ENCODE assay signal across 20 mouse cellular contexts in genomic region chr4:137927136-137927535, GRCm38 (mm10).
A peak's percentile ranks its signal among the peaks of the same experiment; 100 is the strongest.
DNase-seq lines count a peak whose midpoint lies in the region; ATAC-seq and TF ChIP-seq lines count a peak whose summit lies in the region.
"Had no signal": no experiment of that assay in that cellular context is flagged by ENCODE, and none has a peak within 500 bp of the region (broad histone marks: within the 10 kb centered on the region; RNA-seq: fewer than 3 reads in every experiment).

No protein-coding gene starts in this region.

- peaks cover 60% of the 10 kb centered on the region for H3K4me1 ChIP-seq in kidney, embryonic 15.5 days
- H3K4me1 ChIP-seq in limb, embryonic 10.5 days, result peaks cover 59% of the 10 kb centered on the region

- H3K4me3 ChIP-seq in gastrocnemius, adult 2 months, result no peak overlapping the region
- H3K4me3 ChIP-seq in kidney, embryonic 15.5 days (replicated peaks), result no peak overlapping the region
- H3K4me3 ChIP-seq in limb, embryonic 10.5 days, result no peak overlapping the region
- H3K4me3 ChIP-seq: erythroblast, embryonic 14.5 days; hindbrain, embryonic 15.5 days; layer of hippocampus, adult 2 months; left cerebral cortex, adult 2 months; stomach, embryonic 15.5 days had no signal

- no peaks in the 10 kb centered on the region for H3K9me3 ChIP-seq in kidney, embryonic 15.5 days (replicated peaks)
- H3K9me3 ChIP-seq in limb, embryonic 10.5 days (replicated peaks), result no peaks in the 10 kb centered on the region
- H3K9me3 ChIP-seq: hindbrain, embryonic 15.5 days; stomach, embryonic 15.5 days had no signal

- H3K9ac ChIP-seq in kidney, embryonic 15.5 days, result no peak overlapping the region
- H3K9ac ChIP-seq: hindbrain, embryonic 15.5 days; stomach, embryonic 15.5 days had no signal

- ATAC-seq in kidney, embryonic 15.5 days (replicated peaks; ENCODE audit: low FRiP score), result no peak
- ATAC-seq: forebrain, embryonic 14.5 days had no signal

- no peak for TF ChIP-seq CTCF in gastrocnemius, adult 2 months (IDR thresholded peaks at IDR 0.05)

- H3K27me3 ChIP-seq in kidney, embryonic 15.5 days, result no peaks in the 10 kb centered on the region
- no peaks in the 10 kb centered on the region for H3K27me3 ChIP-seq in limb, embryonic 10.5 days (ENCODE audit: low read depth, poor library complexity, severe bottlenecking)
- H3K27me3 ChIP-seq: hindbrain, embryonic 15.5 days; stomach, embryonic 15.5 days had no signal

- H3K36me3 ChIP-seq in kidney, embryonic 15.5 days, result peaks cover 33% of the 10 kb centered on the region
- peaks cover 50% of the 10 kb centered on the region for H3K36me3 ChIP-seq in limb, embryonic 10.5 days

- H3K4me2 ChIP-seq in kidney, embryonic 15.5 days, result no peak overlapping the region
- H3K4me2 ChIP-seq: hindbrain, embryonic 15.5 days; stomach, embryonic 15.5 days had no signal

- WGBS in kidney, embryonic 15.5 days, result 54% methylated on average over 7 of the region's 7 CpGs
- 71% methylated on average over 7 of the region's 7 CpGs for WGBS in limb, embryonic 10.5 days

- H3K27ac ChIP-seq in gastrocnemius, adult 2 months, result peak overlapping the region; percentile 83; the same call in 1 of the 2 replicates
- H3K27ac ChIP-seq in kidney, embryonic 15.5 days, result 0 out of 2 replicates have a peak overlapping the region, but pooled peaks have one; percentile 9
- H3K27ac ChIP-seq in limb, embryonic 10.5 days, result peak overlapping the region; percentile 89; the same call in 1 of the 2 replicates
- H3K27ac ChIP-seq: hindbrain, embryonic 15.5 days; layer of hippocampus, adult 2 months; left cerebral cortex, adult 2 months; stomach, embryonic 15.5 days had no signal

- intact Hi-C loops in gastrocnemius, adult 2 months (cut with DNase I), result no loop called here

- no peak for DNase-seq in gastrocnemius, adult 2 months
- DNase-seq in gastrocnemius, postnatal 10 days, result no peak
- no peak for DNase-seq in kidney, adult 11 months
- DNase-seq in adrenal gland, postnatal 10 days, result peak; percentile 72
- DNase-seq in limb, embryonic 10.5 days (ENCODE audit: low spot score), result no peak
- no peak for DNase-seq in left cerebral cortex, adult 9 months (ENCODE audit: low spot score in 2 of 2)
- DNase-seq in right cerebral cortex, postnatal 4 days, result no peak
- DNase-seq: cerebellum, adult 11-12 months; cerebellum, postnatal 25 days; heart, postnatal 14 days; kidney, adult 8-10 months; lung, postnatal 14 days; thymus, adult 2 months had no signal

Comparison
In these comparisons a context has a peak if more than half of its experiments do, and no peak if none do; other contexts are left out.
1. H3K27ac ChIP-seq: peak in every context shown above with its lines; median percentile 89 in limb, embryonic 10.5 days; 83 in gastrocnemius, adult 2 months; 9 in kidney, embryonic 15.5 days.